Mouse (Mus musculus) pancreas, adult 10 weeks (tissue): ENCODE measurements around the gene Ascl4. TPM values are rescaled to one million over a fixed set of nuclear protein-coding genes. Genes with fewer than 3 reads are reported as not detected.

Experiments used
- polyA plus RNA-seq: library from polyadenylated mRNA; stranded (reverse); fragments of 350-450 nt; fragmentation: Illumina TruSeq; extraction: RNeasy Lipid Tissue Mini Kit (QIAGEN cat#74804); gene quantifications from one replicate; pipeline ENCODE4 v1.2.3, GENCODE M21; 2015; ENCODE audit warnings: low read depth, low replicate concordance; ENCODE audit not compliant: insufficient read depth

Gene Ascl4
- not detected for polyA plus RNA-seq

DNA sequence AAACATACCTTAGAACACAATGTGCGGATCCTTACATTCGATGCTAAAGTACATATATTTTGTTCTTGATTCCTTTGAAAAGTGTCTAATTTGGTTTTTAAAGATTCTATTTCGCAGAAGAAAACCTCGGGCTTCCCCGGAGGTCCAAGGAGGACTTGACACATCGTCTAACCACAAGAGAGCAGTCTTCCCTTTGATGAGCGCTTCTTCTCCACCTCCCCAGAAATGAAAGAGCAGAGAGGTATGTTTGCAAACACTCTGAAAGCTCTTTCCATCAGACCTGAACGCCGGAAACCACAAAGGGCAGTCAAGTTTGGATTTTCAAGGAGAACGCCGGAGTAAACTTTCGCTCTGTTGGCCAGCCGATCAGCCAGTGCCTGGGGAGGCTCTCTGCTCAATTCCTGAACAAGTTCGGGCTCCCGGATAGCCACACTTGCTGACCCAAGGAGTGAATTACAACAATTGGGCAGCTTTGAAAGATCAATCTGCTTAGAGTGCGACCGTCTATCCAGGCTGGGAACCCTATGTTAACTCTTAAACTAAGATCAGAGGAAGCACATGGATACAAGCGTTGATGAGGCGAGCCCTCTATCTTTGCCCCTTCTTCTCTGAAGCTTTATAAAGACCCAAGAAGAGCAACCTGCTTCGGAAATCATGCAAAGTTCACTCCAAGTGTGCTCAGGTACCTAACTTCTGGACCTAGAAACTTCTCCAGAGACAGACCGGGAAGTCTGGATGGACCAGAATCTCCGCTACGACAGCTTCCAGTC is at the start of gene Ascl4:
Ascl4 (plus strand) TSS at position 6 of the 770 bp plus-strand sequence.

DNA sequence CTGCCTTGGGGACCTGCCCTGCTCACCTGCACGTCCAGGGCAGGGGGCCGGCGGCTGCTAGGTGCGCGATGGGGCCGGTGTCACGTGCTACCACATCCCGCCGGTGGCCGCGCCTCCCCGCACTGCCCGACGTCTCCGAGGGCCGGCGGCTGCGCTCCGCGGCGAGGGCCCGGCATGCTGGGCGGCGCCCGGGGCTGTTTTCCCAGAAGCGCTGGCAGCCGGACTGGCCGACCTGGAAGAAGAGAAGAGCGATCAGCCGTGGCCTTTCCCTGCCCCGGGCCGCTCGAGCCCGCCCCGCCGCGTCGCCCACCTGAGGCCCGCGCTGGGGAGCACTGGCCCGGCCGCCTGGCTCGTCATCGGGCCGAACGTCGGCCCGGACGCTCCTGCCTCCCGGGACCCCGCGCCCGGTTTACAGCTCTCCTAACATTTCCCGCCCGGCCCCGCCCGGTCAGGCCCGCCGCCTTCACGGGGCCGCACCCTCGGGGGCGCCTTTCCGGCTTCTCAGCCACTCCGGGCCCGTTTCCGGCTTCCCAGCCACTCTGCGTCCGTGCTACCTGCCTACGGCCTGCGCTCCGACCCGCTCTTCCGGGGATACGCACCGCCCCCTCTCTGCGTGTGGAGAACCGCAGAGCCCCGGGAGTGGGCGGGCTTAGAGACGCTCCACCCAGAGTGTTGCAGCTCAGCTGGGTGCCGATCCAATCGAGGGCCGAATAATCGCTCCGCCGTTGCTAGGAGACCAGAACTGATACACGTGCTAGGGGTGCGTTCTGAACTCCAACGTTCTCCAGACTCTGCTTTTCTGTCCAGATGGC is 10.8 kb upstream of the Ascl4 start, which contains the start of gene Prdm4:
Prdm4 (minus strand) TSS at position 645 of the 812 bp plus-strand sequence.

DNA sequence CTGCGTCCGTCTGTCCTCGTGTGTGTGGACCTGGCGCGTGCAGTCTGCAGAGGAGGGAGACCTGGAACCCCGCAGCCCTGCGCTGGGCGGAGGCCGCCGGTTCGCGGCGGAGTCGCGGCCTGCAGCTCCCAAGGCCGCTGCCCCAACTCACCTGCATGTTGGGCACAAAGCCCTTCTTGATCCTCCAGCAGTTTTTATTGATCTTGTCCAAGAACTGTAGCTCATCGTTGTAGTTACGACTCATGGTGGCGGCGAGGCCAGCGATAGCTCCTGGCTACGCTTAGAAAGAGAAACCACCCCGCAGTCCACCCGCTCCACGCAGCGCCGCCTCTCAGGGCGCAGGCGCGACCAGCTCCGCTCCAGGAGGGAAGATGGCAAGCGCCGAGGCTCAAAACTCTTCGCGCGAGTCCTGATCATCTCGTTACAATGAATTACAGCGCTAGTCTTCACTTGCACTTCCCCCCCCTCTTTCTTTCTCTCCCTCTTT is 30.0 kb downstream of the Ascl4 start, which contains the start of gene Rtcb:
Rtcb (minus strand) TSS at position 360 of the 487 bp plus-strand sequence.

Other genes starting within 250 kb of the Ascl4 start
- gene Pwp1, start 98.2 kb upstream of the Ascl4 start, polyA plus RNA-seq = 5.3 TPM
- gene Prdm4, start 10.5 kb upstream of the Ascl4 start, polyA plus RNA-seq = 4.7 TPM
- gene Rtcb, start 30.1 kb downstream of the Ascl4 start, polyA plus RNA-seq = 38.6 TPM
- not detected for gene Bpifc, start 84.2 kb downstream of the Ascl4 start, polyA plus RNA-seq
- gene Fbxo7, start 94.3 kb downstream of the Ascl4 start, polyA plus RNA-seq = 8.6 TPM